Mouse (Mus musculus) megakaryocyte, embryonic 14.5 days (primary cell): ENCODE measurements around the gene Cpm.

Experiments
- FLI1 ChIP-seq: IDR thresholded peaks from 2 replicates; pipeline ENCODE4 v1.6.1; 2012; ENCODE audit warnings: low read length, inconsistent platforms, mixed read lengths
- GATA1 ChIP-seq: IDR thresholded peaks from 3 replicates; pipeline ENCODE4 v1.6.1; 2012; ENCODE audit warnings: mixed read lengths, low read length, inconsistent platforms, borderline replicate concordance

DNA sequence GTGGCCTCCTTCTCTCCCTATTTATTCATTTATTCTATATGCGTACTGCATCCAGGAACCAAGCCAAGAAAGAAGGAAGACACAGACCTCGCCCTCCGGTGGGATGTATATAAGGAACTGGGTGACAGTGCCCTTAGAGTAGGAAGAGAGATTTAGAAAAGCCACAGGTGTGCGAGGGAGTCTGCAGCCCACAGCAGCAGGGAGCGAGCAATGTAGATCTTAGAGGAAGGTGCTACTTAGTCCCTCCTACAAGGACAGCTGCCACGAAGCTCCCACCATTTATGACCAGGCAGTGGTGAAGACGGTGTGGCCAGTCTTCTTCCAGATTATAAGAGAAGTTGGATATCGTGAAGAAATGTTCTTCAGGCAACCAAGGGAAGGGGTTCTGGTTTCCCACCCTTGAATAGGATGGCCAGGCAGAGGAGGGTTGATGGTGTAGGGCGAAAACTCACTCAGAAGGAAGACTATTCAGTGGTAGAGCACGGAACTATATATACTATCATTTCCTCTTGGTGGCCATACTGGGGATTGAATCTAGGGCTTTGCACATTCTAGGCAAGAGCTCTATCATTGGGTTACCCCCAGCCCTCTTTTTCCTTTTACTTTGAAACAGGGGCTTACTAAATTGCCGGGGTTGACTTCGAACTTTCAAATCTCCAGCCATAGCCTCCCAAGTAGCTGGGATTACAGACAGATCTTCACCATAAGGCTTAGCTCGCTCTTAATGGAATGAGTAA is 42.8 kb downstream of the Cpm start:
- no peak for TF ChIP-seq FLI1
- no peak for TF ChIP-seq GATA1
